Mouse (Mus musculus) embryonic facial prominence, embryonic 13.5 days (tissue): ENCODE measurements around the gene Ankmy1. TPM values are rescaled to one million over a fixed set of nuclear protein-coding genes. Genes with fewer than 3 reads are reported as not detected.
A peak's percentile ranks its signal among the peaks of the same experiment; 100 is the strongest.

Source experiments
- ATAC-seq: fragments of 200-750 bp; cut with Nextera tagmentation; 2 replicates; pipeline ENCODE4 v1.8.0; 2017; ENCODE audit warnings: low read depth; ENCODE audit not compliant: insufficient number of reproducible peaks, insufficient read depth, low FRiP score, low TSS enrichment
- H3K27ac ChIP-seq: fragments of 300-500 bp; sonication (generic); 2 replicates; pipeline ENCODE4 v1.5.1; 2015; ENCODE audit warnings: moderate library complexity, mild to moderate bottlenecking, inconsistent platforms
- H3K27me3 ChIP-seq: fragments of 300-500 bp; sonication (generic); 2 replicates; pipeline ENCODE4 v1.6.1; 2015; ENCODE audit warnings: mild to moderate bottlenecking, inconsistent platforms
- H3K36me3 ChIP-seq: fragments of 300-500 bp; sonication (generic); 2 replicates; pipeline ENCODE4 v1.6.1; 2015; ENCODE audit warnings: mild to moderate bottlenecking, inconsistent platforms
- H3K4me1 ChIP-seq: fragments of 300-500 bp; sonication (generic); 2 replicates; pipeline ENCODE4 v1.6.1; 2015; ENCODE audit warnings: inconsistent platforms
- H3K4me2 ChIP-seq: fragments of 300-500 bp; sonication (generic); 2 replicates; pipeline ENCODE4 v1.6.1; 2015; ENCODE audit warnings: moderate library complexity, mild to moderate bottlenecking, inconsistent platforms
- H3K4me3 ChIP-seq: fragments of 300-500 bp; sonication (generic); 2 replicates; pipeline ENCODE4 v1.5.1; 2015; ENCODE audit warnings: mild to moderate bottlenecking, inconsistent platforms
- H3K9ac ChIP-seq: fragments of 300-500 bp; sonication (generic); 2 replicates; pipeline ENCODE4 v1.6.1; 2015; ENCODE audit warnings: mild to moderate bottlenecking, inconsistent platforms
- H3K9me3 ChIP-seq: fragments of 300-500 bp; sonication (generic); 2 replicates; pipeline ENCODE4 v1.6.1; 2016; ENCODE audit warnings: inconsistent platforms
- WGBS: fragments of 180-500 bp; shearing (Covaris S2); methylation state at CpG from one replicate; pipeline ENCODE4 v1.1.7; 2015; ENCODE audit warnings: mixed read lengths; 5-methylcytosine and 5-hydroxymethylcytosine counted together
- polyA plus RNA-seq: library from polyadenylated mRNA; unstranded; fragments of >200 nt; fragmentation: Nextera tagmentation; extraction: Ambion mirVana; gene quantifications from 2 replicates; pipeline ENCODE4 v1.2.1, GENCODE M21; 2015

Gene Ankmy1
- 0.38 and 0.40 TPM in 2 replicates for polyA plus RNA-seq

DNA sequence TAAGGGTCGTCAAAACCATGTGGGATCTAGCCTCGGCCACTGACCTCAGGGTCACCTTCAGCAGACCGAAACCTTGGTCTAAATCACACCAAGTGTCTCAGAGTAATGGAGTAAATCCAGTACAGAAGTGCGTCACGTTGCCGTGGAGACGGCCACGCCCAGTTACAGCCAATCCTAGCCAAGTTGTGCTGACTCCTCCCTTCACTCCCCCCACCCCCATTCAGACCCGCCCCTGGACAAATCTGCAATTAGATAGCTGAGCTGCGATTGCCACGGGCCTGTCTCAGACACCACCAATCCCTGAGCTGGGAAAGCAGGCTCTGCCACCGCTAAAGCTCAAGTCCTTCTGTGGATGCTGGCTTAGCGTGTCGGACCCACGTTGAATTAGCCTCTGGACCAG, at the start of gene Ankmy1:
Gene Ankmy1, minus strand, starts transcription at position 121 of the 400 bp plus-strand sequence.
- Histone ChIP-seq H3K9me3 (no peaks in the 10 kb centered on the region), H3K36me3 (no peaks in the 10 kb centered on the region), H3K4me3 (peak within 1 kb of the TSS; percentile 29), H3K27ac (no peak within 1 kb of the TSS), H3K4me2 (peak within 1 kb of the TSS; percentile 55), H3K27me3 (peaks cover 10% of the 10 kb centered on the region), H3K9ac (peak within 1 kb of the TSS; percentile 12; the same call in 1 of the 2 replicates), H3K4me1 (peaks cover 19% of the 10 kb centered on the region)
- peak; percentile 33; the same call in 1 of the 2 replicates for ATAC-seq
- WGBS = under 1% methylated on average over 15 of the region's 15 CpGs

DNA sequence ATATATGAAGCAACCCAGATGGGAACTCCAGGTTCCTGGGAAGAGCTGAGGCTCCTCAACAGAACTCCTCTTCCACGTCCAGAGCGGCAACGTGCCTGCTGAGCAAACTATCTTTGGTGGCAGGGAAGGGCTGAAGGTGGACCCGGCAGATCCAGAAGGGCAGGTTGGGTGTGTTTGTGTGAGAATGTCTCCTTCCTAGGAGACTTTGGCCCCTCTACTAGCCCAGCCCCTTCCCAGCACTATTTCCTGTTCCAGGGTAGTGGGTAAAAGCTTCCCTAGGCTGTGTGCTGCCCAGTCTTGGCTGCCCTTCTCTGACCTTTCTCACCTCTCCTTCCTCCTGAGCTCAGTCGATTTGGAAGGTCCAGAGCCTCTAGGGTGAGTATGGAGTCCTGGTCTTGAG, 47.9 kb upstream of the Ankmy1 start, which contains the start of gene Gpr35:
Gene Gpr35, plus strand, starts transcription at position 259 of the 400 bp plus-strand sequence.
- Histone ChIP-seq H3K27ac (no peak within 1 kb of the TSS), H3K27me3 (no peaks in the 10 kb centered on the region), H3K36me3 (peaks cover 47% of the 10 kb centered on the region), H3K4me1 (no peaks in the 10 kb centered on the region), H3K9me3 (no peaks in the 10 kb centered on the region), H3K4me3 (no peak within 1 kb of the TSS), H3K4me2 (no peak within 1 kb of the TSS), H3K9ac (no peak within 1 kb of the TSS)
- ATAC-seq = no peak
- 69% methylated on average over 5 of the region's 5 CpGs for WGBS

GRCm38 (mm10) chr1:92949426-92949825, 46.7 kb upstream of the Ankmy1 start:
- WGBS = 60% methylated on average over 6 of the region's 6 CpGs
- Histone ChIP-seq H3K9me3 (no peaks in the 10 kb centered on the region), H3K4me3 (no peak overlapping the region), H3K4me1 (no peaks in the 10 kb centered on the region), H3K36me3 (peaks cover 59% of the 10 kb centered on the region), H3K9ac (no peak overlapping the region), H3K27me3 (no peaks in the 10 kb centered on the region), H3K27ac (no peak overlapping the region), H3K4me2 (no peak overlapping the region)
- ATAC-seq = no peak

- 96% methylated on average over 3 of the region's 3 CpGs for WGBS
- Histone ChIP-seq H3K4me2 (no peak overlapping the region), H3K9me3 (no peaks in the 10 kb centered on the region), H3K4me3 (no peak overlapping the region), H3K9ac (no peak overlapping the region), H3K27ac (no peak overlapping the region), H3K36me3 (peaks cover 73% of the 10 kb centered on the region), H3K27me3 (no peaks in the 10 kb centered on the region), H3K4me1 (no peaks in the 10 kb centered on the region)
- ATAC-seq = no peak
Observed at GRCm38 (mm10) chr1:92947966-92948365, 45.3 kb upstream of the Ankmy1 start.

- ATAC-seq = no peak
- H3K9me3 ChIP-seq = no peaks in the 10 kb centered on the region
- H3K9ac ChIP-seq = no peak overlapping the region
- H3K4me2 ChIP-seq = no peak overlapping the region
- H3K27me3 ChIP-seq = no peaks in the 10 kb centered on the region
- H3K36me3 ChIP-seq = peaks cover 94% of the 10 kb centered on the region
- WGBS = 91% methylated on average over 19 of the region's 19 CpGs
- H3K4me1 ChIP-seq = no peaks in the 10 kb centered on the region
- no peak overlapping the region for H3K4me3 ChIP-seq
- no peak overlapping the region for H3K27ac ChIP-seq
Observed at GRCm38 (mm10) chr1:92943219-92943989, 40.7 kb upstream of the Ankmy1 start.

DNA sequence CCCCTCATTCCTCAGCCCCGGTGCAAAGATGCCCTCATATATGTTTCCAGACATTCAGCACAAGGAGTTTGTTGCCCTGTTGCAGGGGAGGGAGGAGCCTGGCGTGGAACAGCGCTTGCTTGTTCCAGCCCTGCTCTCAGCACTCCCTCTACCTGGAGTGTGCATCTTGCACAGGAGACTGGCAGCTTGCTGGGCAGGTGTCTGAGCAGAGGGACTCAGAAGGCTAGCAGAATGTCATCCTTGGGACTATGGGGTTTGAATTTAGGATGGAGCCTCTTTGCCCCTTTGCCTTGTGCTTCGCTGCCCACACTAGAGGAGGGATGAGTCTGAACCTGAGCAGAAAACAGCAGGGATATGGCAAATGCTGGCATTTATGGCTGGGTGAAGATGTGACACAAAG, 37.0 kb upstream of the Ankmy1 start:
- ATAC-seq = no peak
- no peak overlapping the region for H3K4me3 ChIP-seq
- WGBS = 96% methylated on average over 4 of the region's 4 CpGs
- no peak overlapping the region for H3K9ac ChIP-seq
- H3K9me3 ChIP-seq = no peaks in the 10 kb centered on the region
- H3K27me3 ChIP-seq = no peaks in the 10 kb centered on the region
- peaks cover 20% of the 10 kb centered on the region for H3K4me1 ChIP-seq
- H3K36me3 ChIP-seq = peaks cover 64% of the 10 kb centered on the region
- H3K4me2 ChIP-seq = no peak overlapping the region
- no peak overlapping the region for H3K27ac ChIP-seq

DNA sequence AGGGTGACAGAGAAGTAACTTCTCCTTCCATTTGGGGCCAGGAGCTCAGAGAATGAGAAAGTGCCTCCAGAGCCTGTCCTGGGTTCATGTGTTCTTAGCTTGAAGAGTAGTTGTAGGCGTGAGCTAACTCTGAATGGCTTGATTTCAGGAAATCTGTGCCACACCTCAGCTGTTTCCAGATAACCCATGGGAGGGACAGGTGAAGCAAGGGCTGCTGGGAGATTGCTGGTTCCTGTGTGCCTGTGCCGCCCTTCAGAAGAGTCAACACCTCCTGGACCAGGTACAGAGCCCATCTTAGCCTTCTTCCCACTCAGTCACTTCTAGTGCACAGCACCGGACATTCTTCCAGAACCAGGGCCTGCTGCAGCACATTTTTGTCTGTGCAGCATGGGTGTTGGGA, 35.1 kb upstream of the Ankmy1 start:
- ATAC-seq = no peak
- Histone ChIP-seq H3K27me3 (no peaks in the 10 kb centered on the region), H3K36me3 (peaks cover 44% of the 10 kb centered on the region), H3K4me2 (no peak overlapping the region), H3K27ac (no peak overlapping the region), H3K9me3 (0 out of 2 replicates have a peak, but pooled peaks cover 5% of the 10 kb centered on the region), H3K4me1 (peaks cover 25% of the 10 kb centered on the region), H3K4me3 (no peak overlapping the region), H3K9ac (no peak overlapping the region)
- WGBS = 87% methylated on average over 3 of the region's 3 CpGs

DNA sequence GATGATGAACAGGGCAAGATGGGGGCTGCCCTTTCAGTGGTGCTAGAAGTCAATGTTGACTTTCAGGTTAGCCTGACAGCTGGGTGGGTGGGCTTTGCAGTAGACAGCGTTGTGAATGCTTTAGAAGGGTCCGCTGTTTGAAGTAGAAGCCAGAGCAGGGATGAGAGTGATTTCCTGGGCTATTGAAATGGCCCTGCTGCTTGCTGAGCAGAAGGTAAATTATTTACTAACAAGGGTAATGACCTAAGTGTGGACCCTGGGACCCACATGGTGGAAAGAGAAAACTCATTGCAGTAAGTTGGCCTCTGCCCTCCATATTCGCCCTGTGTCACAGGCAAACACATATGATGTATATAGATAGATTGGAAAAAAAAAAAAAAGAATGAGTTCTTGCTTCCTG, 33.8 kb upstream of the Ankmy1 start:
- H3K36me3 ChIP-seq = peaks cover 32% of the 10 kb centered on the region
- H3K4me1 ChIP-seq = peaks cover 25% of the 10 kb centered on the region
- 0 out of 2 replicates have a peak overlapping the region, but pooled peaks have one; percentile 76 for H3K4me2 ChIP-seq
- WGBS = 91% methylated on average over 3 of the region's 3 CpGs
- no peak overlapping the region for H3K27ac ChIP-seq
- no peaks in the 10 kb centered on the region for H3K27me3 ChIP-seq
- 0 out of 2 replicates have a peak, but pooled peaks cover 6% of the 10 kb centered on the region for H3K9me3 ChIP-seq
- H3K4me3 ChIP-seq = no peak overlapping the region
- 0 out of 2 replicates have a peak overlapping the region, but pooled peaks have one; percentile 49 for H3K9ac ChIP-seq
- ATAC-seq = no peak

- Histone ChIP-seq H3K4me2 (peak overlapping the region; percentile 76), H3K4me1 (peaks cover 25% of the 10 kb centered on the region), H3K36me3 (peaks cover 29% of the 10 kb centered on the region), H3K27ac (no peak overlapping the region), H3K9ac (peak overlapping the region; percentile 64), H3K27me3 (no peaks in the 10 kb centered on the region), H3K9me3 (0 out of 2 replicates have a peak, but pooled peaks cover 6% of the 10 kb centered on the region), H3K4me3 (peak overlapping the region; percentile 65)
- 49% methylated on average over 2 of the region's 2 CpGs for WGBS
- ATAC-seq = no peak
Observed at GRCm38 (mm10) chr1:92935977-92936376, 33.3 kb upstream of the Ankmy1 start.

GRCm38 (mm10) chr1:92935054-92935962, 32.6 kb upstream of the Ankmy1 start:
- Histone ChIP-seq H3K9ac (peak overlapping the region; percentile 79), H3K4me2 (peak overlapping the region; percentile 76), H3K27ac (peak overlapping the region; percentile 95), H3K36me3 (peaks cover 24% of the 10 kb centered on the region), H3K4me1 (peaks cover 25% of the 10 kb centered on the region), H3K27me3 (no peaks in the 10 kb centered on the region), H3K9me3 (0 out of 2 replicates have a peak, but pooled peaks cover 6% of the 10 kb centered on the region), H3K4me3 (peak overlapping the region; percentile 65)
- no peak for ATAC-seq
- WGBS = 15% methylated on average over 10 of the region's 10 CpGs

DNA sequence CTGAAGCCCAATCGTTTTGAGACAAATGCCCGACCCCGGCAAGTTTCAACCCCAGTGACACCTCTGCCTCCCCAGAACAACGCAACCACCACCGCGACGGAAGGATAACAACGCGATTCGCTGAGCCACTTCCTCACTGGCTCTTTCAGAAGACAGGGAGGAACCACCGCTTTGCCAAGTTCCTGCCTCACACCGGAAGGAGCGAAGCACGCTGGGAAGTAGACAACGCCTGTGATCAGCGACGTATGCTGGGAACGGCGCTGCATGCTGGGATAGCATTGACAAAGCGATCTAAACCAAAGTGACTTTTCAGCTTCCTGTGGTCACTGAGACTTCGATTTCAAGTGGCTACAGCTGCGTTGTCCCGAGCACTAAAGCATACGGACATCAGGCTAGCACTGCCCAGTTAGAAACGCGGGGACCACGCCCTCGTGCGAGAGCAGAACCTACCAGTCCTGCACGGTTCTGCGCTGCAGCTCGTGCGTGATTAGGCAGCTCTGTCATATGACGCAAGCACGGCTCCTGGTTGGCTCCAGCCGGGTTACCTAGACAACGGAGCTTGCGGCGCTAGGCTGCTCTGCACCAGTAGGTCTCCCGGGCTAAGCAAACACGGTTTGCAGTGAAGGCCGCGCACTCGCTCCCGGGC, 31.6 kb upstream of the Ankmy1 start, which contains the start of gene Capn10:
Gene Capn10, plus strand, starts transcription at position 195 of the 646 bp plus-strand sequence.
- Histone ChIP-seq H3K36me3 (peaks cover 14% of the 10 kb centered on the region), H3K27ac (peak within 1 kb of the TSS; percentile 95), H3K4me3 (peak within 1 kb of the TSS; percentile 65), H3K4me1 (peaks cover 25% of the 10 kb centered on the region), H3K4me2 (peak within 1 kb of the TSS; percentile 76), H3K9ac (peak within 1 kb of the TSS; percentile 79), H3K27me3 (no peaks in the 10 kb centered on the region), H3K9me3 (0 out of 2 replicates have a peak, but pooled peaks cover 6% of the 10 kb centered on the region)
- peak; percentile 100 for ATAC-seq
- WGBS = under 1% methylated on average over 45 of the region's 45 CpGs
